Mouse (Mus musculus): ENCODE data around the gene Akr1c19.
"Not testable (repeated sequence)": the region's sequence is repeated elsewhere in the genome, so short reads cannot be mapped to it uniquely, and the experiment has no call there.

The Akr1c19 gene

GRCm38 (mm10) chr13:4265455-4265854 lies 37.0 kb downstream of the Akr1c19 start:
- DNase-seq (ENCODE audit: extremely low spot score): not testable (repeated sequence)

GRCm38 (mm10) chr13:4270860-4271259 lies 42.4 kb downstream of the Akr1c19 start:
- no peak for DNase-seq (ENCODE audit: extremely low spot score)

- DNase-seq (ENCODE audit: extremely low spot score): no peak
These were observed 49.0 kb downstream of the Akr1c19 start for GRCm38 (mm10) chr13:4277526-4277925.

- DNase-seq (ENCODE audit: extremely low spot score): no peak
These were observed 50.8 kb downstream of the Akr1c19 start, which contains the start of gene Akr1c12 for GRCm38 (mm10) chr13:4279284-4279683. Gene Akr1c12 (minus strand): TSS chr13:4279433.

- peak; percentile 54 for DNase-seq (ENCODE audit: extremely low spot score)
These were observed 53.2 kb downstream of the Akr1c19 start for GRCm38 (mm10) chr13:4281471-4282412.

GRCm38 (mm10) chr13:4296991-4297390 lies 68.5 kb downstream of the Akr1c19 start:
- DNase-seq (ENCODE audit: extremely low spot score): no peak
